Mouse (Mus musculus): ENCODE measurements around the gene Hnrnpul1.

DNA sequence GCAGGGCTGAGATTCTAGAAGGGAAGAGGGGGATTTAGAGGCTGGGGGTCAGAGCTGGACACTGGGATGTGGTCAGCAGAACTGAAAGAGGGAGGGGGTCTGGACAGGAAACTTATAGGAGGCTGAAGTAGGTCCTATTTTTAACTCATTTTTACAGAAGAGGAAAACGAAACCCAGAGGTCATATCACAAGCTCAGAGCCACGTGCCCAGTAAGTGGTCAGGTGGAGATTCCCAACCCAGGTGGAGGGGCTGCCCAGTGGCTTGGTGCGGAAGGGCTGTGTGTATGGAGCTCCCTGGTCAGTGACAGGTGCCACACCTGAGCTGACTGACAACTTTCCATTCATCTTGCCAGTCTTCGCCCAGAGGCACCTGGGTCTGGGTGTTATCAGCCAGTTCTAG lies 32.4 kb upstream of the Hnrnpul1 start:
- no peak for TF ChIP-seq CTCF (IDR thresholded peaks at IDR 0.05)
- no peak for TF ChIP-seq EP300 (IDR thresholded peaks at IDR 0.05)

All from lung, postnatal 0 days (tissue).